Mouse (Mus musculus) MEL (cell line): ENCODE measurements around the gene Alg5.

Experiments
- CHD2 ChIP-seq: IDR thresholded peaks from 2 replicates; pipeline ENCODE4 v1.6.1; 2011; ENCODE audit warnings: low read length, improper control_type of control experiment
- CTCF ChIP-seq, 3 experiments: IDR thresholded peaks in 2 of 3; conservative IDR thresholded peaks in 1 of 3; 2 replicates each; pipeline ENCODE4 v1.5.1; 2011 to 2012; ENCODE audit warnings: low read length in 3 of 3, low read depth in 2 of 3, mild to moderate bottlenecking in 2 of 3, improper control_type of control experiment in 1 of 3, inconsistent platforms in 1 of 3, mixed read lengths in 1 of 3, moderate library complexity in 1 of 3; ENCODE audit not compliant: control insufficient read depth in 1 of 3, insufficient read depth in 1 of 3, poor library complexity in 1 of 3, severe bottlenecking in 1 of 3
- EP300 ChIP-seq, 2 experiments: IDR thresholded peaks; 2 replicates each; pipeline ENCODE4 v1.6.1; 2011; ENCODE audit warnings: improper control_type of control experiment in 2 of 2, low read length in 2 of 2, low read depth in 1 of 2, mild to moderate bottlenecking in 1 of 2
- GATA1 ChIP-seq: IDR thresholded peaks from 2 replicates; pipeline ENCODE4 v1.6.1; 2011; ENCODE audit warnings: low read depth, low read length, improper control_type of control experiment
- KAT2A ChIP-seq: conservative IDR thresholded peaks from 2 replicates; pipeline ENCODE4 v1.6.1; 2012; ENCODE audit warnings: low read depth, low read length, improper control_type of control experiment, inconsistent platforms
- MAFK ChIP-seq: IDR thresholded peaks from 2 replicates; pipeline ENCODE4 v1.6.1; 2011; ENCODE audit warnings: low read depth, mild to moderate bottlenecking, low read length, improper control_type of control experiment, borderline replicate concordance
- MAZ ChIP-seq: IDR thresholded peaks from 2 replicates; pipeline ENCODE4 v1.6.1; 2012; ENCODE audit warnings: low read depth, mild to moderate bottlenecking, inconsistent platforms, low read length, improper control_type of control experiment
- MEF2A ChIP-seq: IDR thresholded peaks from 2 replicates; pipeline ENCODE4 v1.6.1; 2014; ENCODE audit warnings: low read depth, mild to moderate bottlenecking, inconsistent platforms, low read length, improper control_type of control experiment; ENCODE audit not compliant: poor library complexity, insufficient replicate concordance, severe bottlenecking; ENCODE audit errors: extremely low read depth
- POLR2A ChIP-seq, 2 experiments: IDR thresholded peaks; 2 replicates each; pipeline ENCODE4 v1.6.1; 2011 to 2012; ENCODE audit warnings: low read length in 2 of 2, mild to moderate bottlenecking in 2 of 2, control low read depth in 1 of 2, improper control_type of control experiment in 1 of 2, low read depth in 1 of 2, moderate library complexity in 1 of 2; ENCODE audit not compliant: control insufficient read depth in 1 of 2, insufficient read depth in 1 of 2, poor library complexity in 1 of 2
- RCOR1 ChIP-seq: IDR thresholded peaks from 2 replicates; pipeline ENCODE4 v1.6.1; 2012; ENCODE audit warnings: low read depth, mild to moderate bottlenecking, inconsistent platforms, low read length, improper control_type of control experiment
- SIN3A ChIP-seq: IDR thresholded peaks from 2 replicates; pipeline ENCODE4 v1.6.1; 2012; ENCODE audit warnings: low read length, improper control_type of control experiment, inconsistent platforms
- TBP ChIP-seq: IDR thresholded peaks from 2 replicates; pipeline ENCODE4 v1.8.0; 2011; ENCODE audit warnings: low read depth, low read length, improper control_type of control experiment
- ZC3H11A ChIP-seq: IDR thresholded peaks from 2 replicates; pipeline ENCODE4 v1.6.1; 2012; ENCODE audit warnings: low read depth, mild to moderate bottlenecking, inconsistent platforms, low read length, improper control_type of control experiment

DNA sequence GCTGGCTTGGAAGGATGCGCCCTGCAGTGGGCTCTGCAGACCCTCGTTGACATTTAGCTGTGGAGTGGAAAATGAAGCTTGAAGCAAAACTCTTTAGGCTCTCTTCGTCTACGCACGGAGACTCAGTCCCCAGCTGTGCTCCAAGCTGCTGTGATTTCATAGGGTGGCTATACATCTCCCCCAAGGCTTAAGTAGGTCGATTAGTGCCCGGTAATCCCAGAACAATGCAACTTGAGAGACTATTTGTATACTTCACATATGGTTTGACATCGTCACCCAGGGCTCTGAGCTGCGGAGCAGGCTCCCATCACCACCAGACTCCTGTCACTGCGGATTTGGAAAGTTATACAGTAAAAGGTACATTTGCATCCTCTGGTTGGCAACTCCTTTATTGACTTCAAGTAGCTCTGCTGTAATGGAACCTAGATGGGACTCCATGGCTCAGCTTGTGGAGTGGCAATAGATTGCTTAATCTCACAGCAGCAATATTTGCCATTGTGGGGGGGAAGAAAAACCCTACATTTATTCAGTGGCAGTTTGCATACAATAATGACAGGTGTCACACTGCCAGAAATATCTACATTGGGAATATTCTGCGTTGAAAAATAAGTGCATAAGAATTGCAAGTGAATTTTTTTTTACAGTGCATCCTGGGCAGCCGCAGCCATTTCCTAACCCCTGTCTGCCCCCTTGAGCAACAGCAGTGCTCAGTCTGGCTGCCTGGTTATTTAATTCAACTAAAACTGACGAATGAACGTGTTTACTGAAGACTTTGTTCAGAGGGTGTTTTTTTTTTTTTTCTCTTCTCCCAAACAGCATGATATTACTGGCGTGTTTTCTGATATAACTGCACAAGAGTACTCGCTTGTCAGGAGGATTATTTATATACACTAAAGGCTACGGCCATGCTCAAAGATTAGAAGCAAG is 34.3 kb downstream of the Alg5 start:
- TF ChIP-seq POLR2A (IDR thresholded peaks at IDR 0.05; ENCODE audit: control insufficient read depth in 1 of 2, insufficient read depth in 1 of 2, low read depth in 1 of 2, low read length in 2 of 2, poor library complexity in 1 of 2), result no peak
- no peak for TF ChIP-seq SIN3A
- TF ChIP-seq CTCF (IDR thresholded peaks at IDR 0.05 in 2 of 3, conservative IDR thresholded peaks at IDR 0.05 in 1 of 3; ENCODE audit: control insufficient read depth in 1 of 3, insufficient read depth in 1 of 3, low read depth in 2 of 3, low read length in 3 of 3, poor library complexity in 1 of 3, severe bottlenecking in 1 of 3), result no peak
- TF ChIP-seq MEF2A, result no peak
- TF ChIP-seq KAT2A, result no peak
- no peak for TF ChIP-seq RCOR1
- no peak for TF ChIP-seq TBP
- TF ChIP-seq GATA1, result no peak
- TF ChIP-seq ZC3H11A, result no peak
- no peak for TF ChIP-seq MAZ
- no peak for TF ChIP-seq CHD2
- TF ChIP-seq MAFK, result no peak
- TF ChIP-seq EP300 (IDR thresholded peaks at IDR 0.05; ENCODE audit: low read depth in 1 of 2, low read length in 2 of 2), result no peak
